Mouse (Mus musculus): ENCODE data around the gene Abhd12.
A peak's percentile ranks its signal among the peaks of the same experiment; 100 is the strongest.

- TF ChIP-seq CTCF (IDR thresholded peaks at IDR 0.05; ENCODE audit: insufficient read depth, low read length), result no peak
- peak; percentile 7; the same call in 1 of the 2 replicates for TF ChIP-seq POLR2A (IDR thresholded peaks at IDR 0.05; ENCODE audit: borderline replicate concordance, extremely low read depth, low read depth, low read length)
Measured at GRCm38 (mm10) chr2:150909429-150910039, 5.0 kb upstream of the Abhd12 start.

All from lung, adult 2 months (tissue).